In genomic region chr6:126514720-126515119, GRCm38 (mm10) we compare ENCODE assay signal across 12 mouse cellular contexts. TPM values are rescaled to one million over a fixed set of nuclear protein-coding genes. Genes with fewer than 3 reads are reported as not detected.
DNase-seq lines count a peak whose midpoint lies in the region; ATAC-seq and TF ChIP-seq lines count a peak whose summit lies in the region.
"Had no signal": no experiment of that assay in that cellular context is flagged by ENCODE, and none has a peak within 500 bp of the region (broad histone marks: within the 10 kb centered on the region; RNA-seq: fewer than 3 reads in every experiment).

No protein-coding gene starts in this region.

- H3K27ac ChIP-seq in embryonic facial prominence, embryonic 14.5 days (replicated peaks; ENCODE audit: low read depth, low read length), result no peak overlapping the region
- no peak overlapping the region for H3K27ac ChIP-seq in hindbrain, embryonic 15.5 days (replicated peaks)
- H3K27ac ChIP-seq in midbrain, postnatal 0 days (ENCODE audit: low read depth, low read length), result peak overlapping the region; percentile 12; the same call in 1 of the 2 replicates

- no peaks in the 10 kb centered on the region for H3K9me3 ChIP-seq in embryonic facial prominence, embryonic 14.5 days (ENCODE audit: control insufficient read depth, low read length)
- H3K9me3 ChIP-seq in hindbrain, embryonic 15.5 days, result no peaks in the 10 kb centered on the region
- no peaks in the 10 kb centered on the region for H3K9me3 ChIP-seq in midbrain, postnatal 0 days (ENCODE audit: low read length)

- 43% methylated on average over 10 of the region's 10 CpGs for WGBS in embryonic facial prominence, embryonic 14.5 days
- 26% methylated on average over 10 of the region's 10 CpGs for WGBS in hindbrain, embryonic 15.5 days
- WGBS in midbrain, postnatal 0 days, result 23% methylated on average over 10 of the region's 10 CpGs

- H3K4me3 ChIP-seq in embryonic facial prominence, embryonic 14.5 days (ENCODE audit: low read depth, low read length), result no peak overlapping the region
- no peak overlapping the region for H3K4me3 ChIP-seq in hindbrain, embryonic 15.5 days
- H3K4me3 ChIP-seq in midbrain, postnatal 0 days (ENCODE audit: low read depth, low read length), result no peak overlapping the region
- H3K4me3 ChIP-seq: myocyte had no signal

- no peak overlapping the region for H3K4me2 ChIP-seq in embryonic facial prominence, embryonic 14.5 days (ENCODE audit: low read depth, low read length)
- peak overlapping the region; percentile 33 for H3K4me2 ChIP-seq in hindbrain, embryonic 15.5 days
- peak overlapping the region; percentile 18; the same call in 1 of the 2 replicates for H3K4me2 ChIP-seq in midbrain, postnatal 0 days (ENCODE audit: low read depth, low read length, poor library complexity, severe bottlenecking)
- H3K4me2 ChIP-seq: liver, embryonic 11.5 days had no signal

- H3K27me3 ChIP-seq in embryonic facial prominence, embryonic 14.5 days (replicated peaks; ENCODE audit: control insufficient read depth, insufficient read depth, low read length), result no peaks in the 10 kb centered on the region
- no peaks in the 10 kb centered on the region for H3K27me3 ChIP-seq in hindbrain, embryonic 15.5 days
- H3K27me3 ChIP-seq in midbrain, postnatal 0 days (ENCODE audit: insufficient read depth, low read length), result no peaks in the 10 kb centered on the region
- H3K27me3 ChIP-seq: Patski had no signal

- H3K9ac ChIP-seq in embryonic facial prominence, embryonic 14.5 days (ENCODE audit: low read depth, low read length), result no peak overlapping the region
- no peak overlapping the region for H3K9ac ChIP-seq in hindbrain, embryonic 15.5 days
- no peak overlapping the region for H3K9ac ChIP-seq in midbrain, postnatal 0 days (replicated peaks; ENCODE audit: low read length, poor library complexity, severe bottlenecking)

- no peak for TF ChIP-seq CTCF in midbrain, postnatal 0 days (IDR thresholded peaks at IDR 0.05)

- DNase-seq in embryo, embryonic 10 days (ENCODE audit: low spot score), result peak; percentile 31
- no peak for DNase-seq in embryo, embryonic 9.5 days (ENCODE audit: extremely low spot score)
- peak; percentile 41 for DNase-seq in embryonic facial prominence, embryonic 14.5 days (ENCODE audit: low spot score)
- DNase-seq in midbrain, postnatal 0 days (ENCODE audit: low spot score), result peak; percentile 58
- no peak for DNase-seq in cerebellum, postnatal 14 days
- no peak for DNase-seq in heart, adult 11 months
- DNase-seq in B cell, adult 2 months, result no peak
- DNase-seq: heart, postnatal 36 days had no signal

- H3K36me3 ChIP-seq in embryonic facial prominence, embryonic 14.5 days (ENCODE audit: control insufficient read depth, insufficient read depth, low read length), result no peaks in the 10 kb centered on the region
- no peaks in the 10 kb centered on the region for H3K36me3 ChIP-seq in hindbrain, embryonic 15.5 days
- no peaks in the 10 kb centered on the region for H3K36me3 ChIP-seq in midbrain, postnatal 0 days (ENCODE audit: insufficient read depth, low read length)

- peak; percentile 82 for ATAC-seq in embryonic facial prominence, embryonic 14.5 days (ENCODE audit: low read depth)
- peak; percentile 75 for ATAC-seq in hindbrain, embryonic 15.5 days (ENCODE audit: low FRiP score, low read depth)
- peak; percentile 76 for ATAC-seq in midbrain, postnatal 0 days (ENCODE audit: low FRiP score)

- no peaks in the 10 kb centered on the region for H3K4me1 ChIP-seq in embryonic facial prominence, embryonic 14.5 days (ENCODE audit: control insufficient read depth, insufficient read depth, low read length)
- peaks cover 8% of the 10 kb centered on the region; the same call in 1 of the 2 replicates for H3K4me1 ChIP-seq in hindbrain, embryonic 15.5 days (replicated peaks)
- 0 out of 2 replicates have a peak, but pooled peaks cover 7% of the 10 kb centered on the region for H3K4me1 ChIP-seq in midbrain, postnatal 0 days (ENCODE audit: insufficient read depth, low read length)

RNA-seq across cellular contexts. Expression of gene Kcna5, which starts 20.5 kb away (rescaled TPM):
- 6.8 and 7.7 TPM in 2 replicates for polyA plus RNA-seq in embryonic facial prominence, embryonic 14.5 days (2014; fragmentation: Nextera tagmentation; extraction: Ambion mirVana)
- polyA plus RNA-seq in hindbrain, embryonic 15.5 days (2015; fragmentation: Nextera tagmentation; extraction: Ambion mirVana), result 2.9 and 3.2 TPM in 2 replicates
- 4.9 and 5.3 TPM in 2 replicates for total RNA-seq in midbrain, postnatal 0 days (2014; rRNA removed)
- 3.8 and 4.9 TPM in 2 replicates for polyA plus RNA-seq in midbrain, postnatal 0 days (2015; fragmentation: Nextera tagmentation; extraction: Ambion mirVana)
- polyA plus RNA-seq: myocyte had no signal

Comparison
In these comparisons a context has a peak if more than half of its experiments do, and no peak if none do; other contexts are left out.
1. DNase-seq: peak in embryo, embryonic 10 days (single experiment), embryonic facial prominence, embryonic 14.5 days (single experiment) and midbrain, postnatal 0 days (single experiment); none in embryo, embryonic 9.5 days (single experiment), cerebellum, postnatal 14 days (0 of 2), heart, adult 11 months (single experiment) and B cell, adult 2 months (0 of 2).
2. Peak in every context shown above with its lines, with median percentiles within 50 percentile points of each other: ATAC-seq.